Mouse (Mus musculus): Measurements from ENCODE around the gene Rex1bd. TPM values are rescaled to one million over a fixed set of nuclear protein-coding genes. Genes with fewer than 3 reads are reported as not detected.
A peak's percentile ranks its signal among the peaks of the same experiment; 100 is the strongest.

Gene Rex1bd
- polyA plus RNA-seq, 1 experiment = 189 TPM

- WGBS = 1% methylated on average over 59 of the region's 61 CpGs
- peak within 1 kb of the TSS; percentile 37 for H3K27ac ChIP-seq (ENCODE audit: insufficient read depth, low read length)
- H3K4me1 ChIP-seq (ENCODE audit: control insufficient read depth, insufficient read depth, low read length) = peaks cover 8% of the 10 kb centered on the region
- no peaks in the 10 kb centered on the region for H3K27me3 ChIP-seq (ENCODE audit: control insufficient read depth, insufficient read depth, low read length)
- TF ChIP-seq POLR2A (IDR thresholded peaks at IDR 0.05; ENCODE audit: borderline replicate concordance, insufficient read depth, low read length) (peak; percentile 61; the same call in 1 of the 2 replicates), CTCF (IDR thresholded peaks at IDR 0.05; ENCODE audit: borderline replicate concordance, insufficient read depth, low read depth, low read length) (no peak)
- H3K4me3 ChIP-seq (replicated peaks; ENCODE audit: insufficient read depth, low read depth, low read length) = peak within 1 kb of the TSS; percentile 80
- peak; percentile 97 to 100 for DNase-seq
These were observed 21.1 kb upstream of the Rex1bd start, which contains the start of the genes Fkbp8 and Kxd1 for GRCm38 (mm10) chr8:70527512-70528181. TSS of gene Fkbp8 (plus strand) at chr8:70527724. TSS of gene Kxd1 (minus strand) at chr8:70527956.

DNA sequence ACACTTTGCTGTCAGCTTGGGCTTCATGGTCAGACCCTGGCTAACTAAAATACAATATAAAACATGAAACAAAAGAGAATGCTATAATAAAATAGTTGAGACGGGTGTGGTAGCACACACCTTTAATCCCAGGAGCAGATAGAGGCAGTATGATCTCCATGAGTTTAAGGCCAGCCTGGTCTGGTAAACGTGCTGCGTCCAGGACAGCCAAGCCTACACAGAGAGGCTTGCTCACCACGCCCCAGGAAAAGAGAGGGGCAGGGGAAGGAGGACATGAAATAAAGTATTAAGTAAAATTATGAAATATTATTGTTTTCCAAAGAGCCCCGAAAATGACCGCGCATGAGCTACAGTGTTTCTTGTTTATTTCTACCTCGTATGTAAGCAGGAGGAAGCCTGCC is 20.6 kb upstream of the Rex1bd start:
- TF ChIP-seq POLR2A (IDR thresholded peaks at IDR 0.05; ENCODE audit: borderline replicate concordance, insufficient read depth, low read length) = no peak
- no peak for TF ChIP-seq CTCF (IDR thresholded peaks at IDR 0.05; ENCODE audit: borderline replicate concordance, insufficient read depth, low read depth, low read length)
- Histone ChIP-seq H3K4me3 (replicated peaks; ENCODE audit: insufficient read depth, low read depth, low read length) (peak overlapping the region; percentile 80), H3K4me1 (ENCODE audit: control insufficient read depth, insufficient read depth, low read length) (peaks cover 8% of the 10 kb centered on the region), H3K27me3 (ENCODE audit: control insufficient read depth, insufficient read depth, low read length) (no peaks in the 10 kb centered on the region), H3K27ac (ENCODE audit: insufficient read depth, low read length) (peak overlapping the region; percentile 37)
- WGBS = under 1% methylated on average over 8 of the region's 8 CpGs
- no peak for DNase-seq

- no peaks in the 10 kb centered on the region for H3K27me3 ChIP-seq (ENCODE audit: control insufficient read depth, insufficient read depth, low read length)
- H3K27ac ChIP-seq (ENCODE audit: insufficient read depth, low read length) = peak overlapping the region; percentile 52
- under 1% methylated on average over 51 of the region's 51 CpGs for WGBS
- H3K4me1 ChIP-seq (ENCODE audit: control insufficient read depth, insufficient read depth, low read length) = 0 out of 2 replicates have a peak, but pooled peaks cover 3% of the 10 kb centered on the region
- TF ChIP-seq POLR2A (IDR thresholded peaks at IDR 0.05; ENCODE audit: borderline replicate concordance, insufficient read depth, low read length) (peak; percentile 68), CTCF (IDR thresholded peaks at IDR 0.05; ENCODE audit: borderline replicate concordance, insufficient read depth, low read depth, low read length) (peak; percentile 35; the same call in 1 of the 2 replicates)
- H3K4me3 ChIP-seq (replicated peaks; ENCODE audit: insufficient read depth, low read depth, low read length) = peak overlapping the region; percentile 70
- DNase-seq = peak; percentile 96 to 97
These were observed 16.2 kb upstream of the Rex1bd start for GRCm38 (mm10) chr8:70522592-70523403.

DNA sequence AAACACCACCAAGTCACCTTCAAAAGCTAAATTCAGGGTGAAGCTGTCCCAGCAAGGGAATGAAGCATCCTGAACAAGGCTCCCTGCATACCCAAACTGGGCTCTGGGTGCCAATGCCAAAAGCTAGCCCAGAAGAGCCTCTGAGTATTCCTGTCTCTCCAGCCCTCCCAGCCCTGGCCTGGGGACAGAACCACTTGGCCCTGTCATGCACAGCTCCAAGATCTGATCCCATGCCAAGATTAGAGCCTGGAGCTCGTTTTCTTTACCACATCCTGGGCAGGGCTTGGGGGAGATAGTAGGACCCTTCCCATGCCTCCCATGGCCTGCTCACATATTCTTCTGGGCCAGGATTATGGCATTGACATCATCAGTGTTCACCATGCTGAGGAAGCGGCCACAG is 13.1 kb upstream of the Rex1bd start:
- H3K27me3 ChIP-seq (ENCODE audit: control insufficient read depth, insufficient read depth, low read length) = no peaks in the 10 kb centered on the region
- no peak overlapping the region for H3K27ac ChIP-seq (ENCODE audit: insufficient read depth, low read length)
- no peak overlapping the region for H3K4me3 ChIP-seq (replicated peaks; ENCODE audit: insufficient read depth, low read depth, low read length)
- 52% methylated on average over 2 of the region's 2 CpGs for WGBS
- DNase-seq = no peak
- TF ChIP-seq POLR2A (IDR thresholded peaks at IDR 0.05; ENCODE audit: borderline replicate concordance, insufficient read depth, low read length) (no peak), CTCF (IDR thresholded peaks at IDR 0.05; ENCODE audit: borderline replicate concordance, insufficient read depth, low read depth, low read length) (no peak)
- H3K4me1 ChIP-seq (ENCODE audit: control insufficient read depth, insufficient read depth, low read length) = no peaks in the 10 kb centered on the region

DNA sequence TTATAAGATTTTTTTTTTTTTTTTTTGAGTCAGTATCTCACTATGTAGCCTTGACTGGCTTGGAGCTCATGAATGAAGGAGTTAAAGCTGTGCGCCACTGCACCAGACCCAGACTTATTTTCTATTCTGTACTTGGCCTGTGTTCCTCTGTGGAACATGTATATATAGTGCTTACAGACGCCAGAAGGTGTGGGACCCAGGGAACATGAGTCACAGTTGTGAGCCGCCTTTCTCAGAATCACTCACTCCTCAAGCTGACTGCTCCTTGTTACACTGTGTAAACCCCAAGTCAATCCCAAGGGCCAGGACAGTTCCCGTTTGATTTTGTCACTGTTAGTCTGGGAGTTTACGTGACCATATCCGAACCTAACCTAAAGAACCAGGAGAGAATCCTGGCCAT is 12.5 kb upstream of the Rex1bd start:
- H3K4me1 ChIP-seq (ENCODE audit: control insufficient read depth, insufficient read depth, low read length) = no peaks in the 10 kb centered on the region
- TF ChIP-seq POLR2A (IDR thresholded peaks at IDR 0.05; ENCODE audit: borderline replicate concordance, insufficient read depth, low read length) (no peak), CTCF (IDR thresholded peaks at IDR 0.05; ENCODE audit: borderline replicate concordance, insufficient read depth, low read depth, low read length) (no peak)
- 94% methylated on average over 6 of the region's 6 CpGs for WGBS
- no peak for DNase-seq
- H3K27me3 ChIP-seq (ENCODE audit: control insufficient read depth, insufficient read depth, low read length) = no peaks in the 10 kb centered on the region
- no peak overlapping the region for H3K27ac ChIP-seq (ENCODE audit: insufficient read depth, low read length)
- no peak overlapping the region for H3K4me3 ChIP-seq (replicated peaks; ENCODE audit: insufficient read depth, low read depth, low read length)

GRCm38 (mm10) chr8:70517940-70518643 is 11.5 kb upstream of the Rex1bd start:
- H3K4me3 ChIP-seq (replicated peaks; ENCODE audit: insufficient read depth, low read depth, low read length) = no peak overlapping the region
- no peak for TF ChIP-seq CTCF (IDR thresholded peaks at IDR 0.05; ENCODE audit: borderline replicate concordance, insufficient read depth, low read depth, low read length)
- DNase-seq = no peak
- H3K27me3 ChIP-seq (ENCODE audit: control insufficient read depth, insufficient read depth, low read length) = no peaks in the 10 kb centered on the region
- H3K4me1 ChIP-seq (ENCODE audit: control insufficient read depth, insufficient read depth, low read length) = 0 out of 2 replicates have a peak, but pooled peaks cover 4% of the 10 kb centered on the region
- H3K27ac ChIP-seq (ENCODE audit: insufficient read depth, low read length) = no peak overlapping the region
- WGBS = 79% methylated on average over 10 of the region's 10 CpGs

DNA sequence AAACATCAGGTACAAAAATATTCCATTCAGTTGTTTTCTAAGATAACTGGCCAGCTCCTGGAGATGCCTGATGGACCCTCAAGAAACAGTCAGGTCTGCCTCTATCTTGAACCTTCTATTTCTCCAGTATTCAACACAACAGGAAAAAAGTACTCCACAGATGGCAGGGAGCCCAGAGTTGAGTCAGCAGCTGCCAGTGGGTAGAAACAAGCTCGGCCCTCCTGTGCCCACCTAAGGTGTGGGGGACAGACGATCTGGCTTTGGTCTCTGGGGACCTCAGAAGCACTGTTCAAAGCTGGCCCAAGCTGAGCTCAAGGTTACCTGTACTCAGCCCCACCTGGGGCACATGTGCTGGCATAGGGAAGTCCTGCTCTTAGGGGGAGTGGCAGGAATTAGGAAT is 6.9 kb upstream of the Rex1bd start:
- no peak for TF ChIP-seq POLR2A (IDR thresholded peaks at IDR 0.05; ENCODE audit: borderline replicate concordance, insufficient read depth, low read length)
- no peak for TF ChIP-seq CTCF (IDR thresholded peaks at IDR 0.05; ENCODE audit: borderline replicate concordance, insufficient read depth, low read depth, low read length)
- Histone ChIP-seq H3K4me1 (ENCODE audit: control insufficient read depth, insufficient read depth, low read length) (peaks cover 16% of the 10 kb centered on the region), H3K27me3 (ENCODE audit: control insufficient read depth, insufficient read depth, low read length) (no peaks in the 10 kb centered on the region), H3K27ac (ENCODE audit: insufficient read depth, low read length) (no peak overlapping the region), H3K4me3 (replicated peaks; ENCODE audit: insufficient read depth, low read depth, low read length) (no peak overlapping the region)
- 3% methylated on average over 2 of the region's 2 CpGs for WGBS
- DNase-seq = no peak
